Mouse (Mus musculus): ENCODE measurements at regions not wholly inside any gene's neighbourhood (a gene's known extent, or its start where the extent isn't known, plus 50 kb on each side); places are given as distances from the start of the nearest gene placed in this dataset.

GRCm38 (mm10) chr8:35296936-35297335, 468.7 kb upstream of the Gm19410 start:
- no peak for DNase-seq (ENCODE audit: extremely low spot score in 1 of 2, low spot score in 1 of 2)

GRCm38 (mm10) chr8:35299088-35299487, 466.5 kb upstream of the Gm19410 start:
- no peak for DNase-seq (ENCODE audit: extremely low spot score in 1 of 2, low spot score in 1 of 2)

GRCm38 (mm10) chr8:35300359-35300758, 465.2 kb upstream of the Gm19410 start:
- no peak for DNase-seq (ENCODE audit: extremely low spot score in 1 of 2, low spot score in 1 of 2)

GRCm38 (mm10) chr8:35300881-35301521, 464.6 kb upstream of the Gm19410 start:
- DNase-seq (ENCODE audit: extremely low spot score in 1 of 2, low spot score in 1 of 2): peak; percentile 15 to 23

GRCm38 (mm10) chr8:35302856-35303255, 462.7 kb upstream of the Gm19410 start:
- no peak for DNase-seq (ENCODE audit: extremely low spot score in 1 of 2, low spot score in 1 of 2)

- no peak for DNase-seq (ENCODE audit: extremely low spot score in 1 of 2, low spot score in 1 of 2)
These were observed 444.2 kb upstream of the Gm19410 start for GRCm38 (mm10) chr8:35321270-35321865.

DNA sequence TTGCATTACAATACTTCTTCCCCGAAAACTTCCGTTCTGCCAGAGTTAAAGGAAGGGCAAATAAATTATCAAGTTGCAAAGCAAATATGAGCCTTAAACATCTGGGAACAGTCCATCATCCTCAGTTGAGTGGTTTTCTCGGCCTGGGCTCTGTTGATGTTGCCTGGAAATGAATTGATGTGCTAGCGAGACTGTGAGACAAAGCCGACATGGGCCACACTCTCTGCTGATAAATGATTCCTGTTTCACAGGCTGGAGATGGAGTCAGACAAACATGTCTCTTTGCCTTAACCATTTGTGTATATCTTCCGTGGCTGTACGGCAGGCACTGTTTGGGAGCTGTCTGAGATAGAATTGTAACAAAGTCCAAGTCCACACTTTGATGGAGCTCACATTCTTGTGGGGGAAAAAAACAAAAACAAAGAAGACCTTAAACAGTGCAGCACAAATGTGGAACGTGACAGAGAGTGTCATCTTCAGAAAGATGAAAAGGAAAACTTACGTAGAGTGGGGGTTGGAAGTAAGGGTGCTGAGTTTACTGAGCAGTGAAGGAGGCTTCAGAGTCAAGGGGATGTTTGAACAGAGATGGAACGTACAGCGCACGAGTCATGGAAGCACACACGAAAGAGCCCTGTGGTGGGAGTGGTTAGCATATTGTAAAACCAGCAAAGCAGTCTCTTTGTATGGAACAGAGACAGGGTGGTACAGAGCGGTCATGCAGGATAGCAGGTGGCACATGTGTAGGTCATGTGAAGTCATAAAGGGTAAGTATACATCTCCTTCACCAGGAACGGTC, 442.2 kb upstream of the Gm19410 start:
- no peak for DNase-seq (ENCODE audit: extremely low spot score in 1 of 2, low spot score in 1 of 2)
